Mouse (Mus musculus) midbrain, embryonic 15.5 days (tissue): Measurements from ENCODE around the gene Cenpt. TPM values are rescaled to one million over a fixed set of nuclear protein-coding genes. Genes with fewer than 3 reads are reported as not detected.
A peak's percentile ranks its signal among the peaks of the same experiment; 100 is the strongest.

Experiments
- ATAC-seq: fragments of 200-750 bp; cut with Nextera tagmentation; replicated peaks from 2 replicates; pipeline ENCODE4 v1.8.0; 2017; ENCODE audit warnings: moderate TSS enrichment
- H3K27ac ChIP-seq: fragments of 300-500 bp; sonication (generic); 2 replicates; pipeline ENCODE4 v1.5.1; 2015; ENCODE audit warnings: mild to moderate bottlenecking, inconsistent platforms
- H3K27me3 ChIP-seq: fragments of 300-500 bp; sonication (generic); replicated peaks from 2 replicates; pipeline ENCODE4 v1.6.1; 2015; ENCODE audit warnings: inconsistent platforms
- H3K36me3 ChIP-seq: fragments of 300-500 bp; sonication (generic); replicated peaks from 2 replicates; pipeline ENCODE4 v1.6.1; 2015; ENCODE audit warnings: inconsistent platforms
- H3K4me1 ChIP-seq: fragments of 300-500 bp; sonication (generic); 2 replicates; pipeline ENCODE4 v1.6.1; 2015; ENCODE audit warnings: inconsistent platforms
- H3K4me2 ChIP-seq: fragments of 300-500 bp; sonication (generic); 2 replicates; pipeline ENCODE4 v1.6.1; 2015; ENCODE audit warnings: inconsistent platforms, mild to moderate bottlenecking, moderate library complexity
- H3K4me3 ChIP-seq: fragments of 300-500 bp; sonication (generic); 2 replicates; pipeline ENCODE4 v1.5.1; 2015; ENCODE audit warnings: mild to moderate bottlenecking, inconsistent platforms
- H3K9ac ChIP-seq: fragments of 300-500 bp; sonication (generic); 2 replicates; pipeline ENCODE4 v1.6.1; 2015; ENCODE audit warnings: mild to moderate bottlenecking, inconsistent platforms
- H3K9me3 ChIP-seq: fragments of 300-500 bp; sonication (generic); 2 replicates; pipeline ENCODE4 v1.6.1; 2016; ENCODE audit warnings: inconsistent platforms
- WGBS: fragments of 180-500 bp; shearing (Covaris S2); methylation state at CpG from one replicate; pipeline ENCODE4 v1.1.7; 2015; ENCODE audit warnings: mixed read lengths; 5-methylcytosine and 5-hydroxymethylcytosine counted together
- polyA plus RNA-seq: library from polyadenylated mRNA; unstranded; fragments of >200 nt; fragmentation: Nextera tagmentation; extraction: Ambion mirVana; gene quantifications from 2 replicates; pipeline ENCODE4 v1.2.1, GENCODE M21; 2015

Gene Cenpt
- 55.2 and 58.7 TPM in 2 replicates for polyA plus RNA-seq

DNA sequence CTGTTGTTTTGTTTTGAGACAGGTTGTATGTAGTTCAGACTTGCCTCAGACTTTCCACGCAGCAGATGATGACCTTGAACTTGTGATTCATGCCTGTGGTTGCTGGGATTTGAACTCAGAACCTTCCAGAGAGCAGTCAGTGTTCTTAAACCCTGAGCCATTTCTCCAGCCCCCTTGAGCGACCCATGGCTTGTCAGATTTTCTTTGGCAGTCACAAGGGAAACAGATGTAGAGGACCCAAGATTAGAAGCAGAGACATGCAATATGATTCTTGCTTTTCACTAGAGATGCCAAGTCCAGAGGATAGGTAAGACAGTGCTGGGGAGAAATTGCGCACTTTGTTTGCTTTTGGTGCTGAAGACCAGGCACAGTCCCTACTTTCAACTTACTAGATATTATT lies at the start of gene Cenpt:
TSS of gene Cenpt (minus strand) at position 101 of the 400 bp plus-strand sequence.
- Histone ChIP-seq H3K27me3 (no peaks in the 10 kb centered on the region), H3K9ac (no peak within 1 kb of the TSS), H3K4me1 (peaks cover 37% of the 10 kb centered on the region), H3K27ac (no peak within 1 kb of the TSS), H3K4me3 (peak within 1 kb of the TSS; percentile 70), H3K36me3 (peaks cover 6% of the 10 kb centered on the region; the same call in 1 of the 2 replicates), H3K9me3 (no peaks in the 10 kb centered on the region), H3K4me2 (peak within 1 kb of the TSS; percentile 76; the same call in 1 of the 2 replicates)
- ATAC-seq: no peak
- WGBS: 96% methylated on average over 3 of the region's 3 CpGs

DNA sequence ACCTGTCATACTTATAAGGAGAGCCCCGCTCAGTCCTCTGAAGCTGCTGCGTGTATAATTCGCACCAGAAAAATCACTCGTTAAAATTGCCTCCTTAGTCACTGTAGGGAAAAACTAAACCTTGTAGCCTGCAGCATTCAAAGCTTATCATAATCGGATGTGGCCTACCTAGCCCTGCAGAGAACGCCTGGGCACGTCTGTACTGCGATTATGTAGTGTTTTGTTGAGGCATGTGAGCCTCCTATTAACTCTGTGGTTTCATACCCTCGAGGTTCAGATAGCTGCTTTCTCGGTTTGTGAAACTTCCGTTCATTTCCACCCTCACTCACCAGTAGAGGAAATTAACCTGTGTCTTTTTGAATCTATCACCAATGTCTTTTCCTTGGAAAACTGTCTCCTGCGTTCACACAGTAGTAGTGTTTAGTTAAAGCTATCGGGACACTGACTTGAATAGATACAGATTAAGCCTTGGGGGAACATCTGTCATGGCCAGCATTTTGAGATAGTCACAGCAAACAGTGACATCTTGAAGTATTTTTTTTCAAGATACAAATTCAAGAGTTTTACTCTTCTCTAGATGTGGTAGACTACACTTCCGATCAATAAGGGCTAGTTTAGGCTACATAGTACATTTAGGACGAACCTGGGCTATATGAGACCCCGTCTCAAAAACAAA lies 48.0 kb upstream of the Cenpt start:
- H3K4me3 ChIP-seq: peak overlapping the region; percentile 90
- ATAC-seq: peak; percentile 3; the same call in 1 of the 2 replicates
- WGBS: 37% methylated on average over 16 of the region's 16 CpGs
- peaks cover 10% of the 10 kb centered on the region for H3K4me1 ChIP-seq
- no peaks in the 10 kb centered on the region for H3K9me3 ChIP-seq
- H3K36me3 ChIP-seq: no peaks in the 10 kb centered on the region
- H3K4me2 ChIP-seq: peak overlapping the region; percentile 72
- H3K27me3 ChIP-seq: no peaks in the 10 kb centered on the region
- peak overlapping the region; percentile 83 for H3K9ac ChIP-seq
- H3K27ac ChIP-seq: peak overlapping the region; percentile 89

DNA sequence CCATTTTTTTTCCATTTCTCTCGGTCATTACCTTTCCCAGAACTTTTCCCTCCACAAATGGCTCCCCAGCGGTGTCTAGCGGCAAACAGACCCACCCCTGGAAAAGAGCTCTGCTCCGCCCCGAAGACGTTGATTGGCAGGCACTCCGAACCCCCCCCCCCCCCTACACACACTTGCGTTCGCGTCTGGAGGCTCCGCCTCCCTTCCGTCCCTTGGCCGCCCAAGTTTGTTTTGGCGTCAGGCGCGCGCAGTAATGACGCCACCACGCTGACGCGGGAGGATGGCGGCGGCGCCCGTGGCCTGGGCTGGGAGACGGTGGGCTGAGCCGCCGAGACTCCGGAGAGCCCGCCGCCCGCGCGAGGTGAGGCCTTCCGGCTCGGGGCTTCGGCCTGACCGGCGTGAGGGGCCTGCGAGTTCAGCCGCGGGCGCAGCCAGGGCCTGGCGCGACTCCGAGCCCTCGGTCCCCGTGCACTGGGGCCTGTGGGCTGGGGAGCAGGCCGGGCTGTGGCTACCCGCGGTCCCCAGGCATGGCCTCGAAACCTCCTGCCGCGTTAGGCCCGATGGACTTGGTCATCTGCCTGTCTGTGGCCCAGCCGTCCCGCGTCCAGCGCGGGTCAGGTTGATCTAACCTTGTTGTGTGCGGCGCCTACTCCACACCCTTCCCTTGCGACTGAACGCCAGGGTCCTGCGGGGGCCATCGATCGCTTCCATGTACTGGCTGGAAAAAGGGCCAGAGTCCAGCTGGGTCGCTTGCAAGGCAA lies 47.3 kb upstream of the Cenpt start, which contains the start of gene Pskh1:
TSS of gene Pskh1 (plus strand) at position 262 of the 761 bp plus-strand sequence.
- H3K4me3 ChIP-seq: peak within 1 kb of the TSS; percentile 90
- peak within 1 kb of the TSS; percentile 89 for H3K27ac ChIP-seq
- peak within 1 kb of the TSS; percentile 83 for H3K9ac ChIP-seq
- under 1% methylated on average over 67 of the region's 68 CpGs for WGBS
- H3K4me1 ChIP-seq: peaks cover 10% of the 10 kb centered on the region
- H3K36me3 ChIP-seq: no peaks in the 10 kb centered on the region
- ATAC-seq: peak; percentile 95
- peak within 1 kb of the TSS; percentile 72 for H3K4me2 ChIP-seq
- H3K9me3 ChIP-seq: no peaks in the 10 kb centered on the region
- H3K27me3 ChIP-seq: no peaks in the 10 kb centered on the region

DNA sequence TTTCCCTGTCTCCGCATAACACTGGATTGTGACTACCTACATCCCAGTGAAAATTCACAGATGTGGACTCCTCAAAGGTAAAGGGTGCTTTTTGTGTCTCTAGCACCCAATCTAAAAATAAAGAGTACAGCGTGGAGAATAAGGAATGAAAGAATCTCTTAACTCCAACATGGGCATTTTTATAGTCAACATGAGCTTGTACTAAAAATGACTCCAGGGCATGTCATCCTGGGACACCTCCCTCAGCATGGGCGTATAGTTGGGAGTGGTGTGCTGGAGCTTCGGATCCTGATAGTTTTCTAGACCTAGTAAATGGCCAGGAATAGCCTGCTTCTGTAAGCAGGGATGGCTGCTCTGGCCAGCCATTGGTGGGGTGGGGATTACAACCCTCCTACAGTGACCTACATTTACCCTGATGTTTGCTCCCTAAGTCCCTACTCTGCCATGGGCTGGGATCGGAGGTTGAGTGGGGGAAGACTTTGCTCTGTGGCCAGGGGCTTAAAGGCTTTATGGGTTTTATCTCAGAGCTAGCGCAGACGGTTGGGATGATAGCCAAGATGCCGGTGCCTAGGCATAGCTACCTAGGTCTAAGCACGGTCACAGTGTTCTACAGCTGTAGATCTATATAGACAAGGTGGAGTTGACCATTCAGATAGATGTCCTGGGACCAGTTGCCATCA lies 44.9 kb upstream of the Cenpt start:
- 82% methylated on average over 9 of the region's 9 CpGs for WGBS
- H3K4me3 ChIP-seq: no peak overlapping the region
- no peak overlapping the region for H3K27ac ChIP-seq
- H3K4me1 ChIP-seq: peaks cover 16% of the 10 kb centered on the region
- peaks cover 3% of the 10 kb centered on the region; the same call in 1 of the 2 replicates for H3K36me3 ChIP-seq
- no peaks in the 10 kb centered on the region for H3K9me3 ChIP-seq
- H3K27me3 ChIP-seq: no peaks in the 10 kb centered on the region
- ATAC-seq: no peak
- no peak overlapping the region for H3K4me2 ChIP-seq
- H3K9ac ChIP-seq: no peak overlapping the region

DNA sequence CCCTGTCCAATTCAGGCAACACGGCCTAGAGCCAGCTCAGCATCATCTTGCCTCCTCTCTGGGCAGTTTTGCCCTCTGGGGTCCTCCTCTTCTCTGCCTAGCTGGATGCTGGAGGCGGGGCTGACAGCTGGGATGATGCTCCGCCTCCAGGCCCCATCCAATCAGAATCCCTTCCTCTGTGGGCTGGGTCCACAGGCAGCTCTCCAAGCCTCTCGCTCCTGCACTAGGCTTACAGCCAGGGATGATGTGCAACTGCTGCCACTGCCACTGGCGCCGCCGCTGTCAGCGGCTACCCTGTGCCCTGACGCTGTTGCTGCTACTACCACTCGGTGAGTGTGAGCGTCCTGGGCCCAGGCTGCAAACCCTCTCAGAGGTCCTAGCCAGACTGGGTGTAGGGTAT lies 40.3 kb upstream of the Cenpt start, which contains the start of gene Nrn1l:
TSS of gene Nrn1l (plus strand) at position 229 of the 400 bp plus-strand sequence.
- Histone ChIP-seq H3K4me3 (no peak within 1 kb of the TSS), H3K36me3 (peaks cover 44% of the 10 kb centered on the region), H3K9me3 (no peaks in the 10 kb centered on the region), H3K27ac (peak within 1 kb of the TSS; percentile 36; the same call in 1 of the 2 replicates), H3K9ac (no peak within 1 kb of the TSS; the same call in 1 of the 2 replicates), H3K27me3 (no peaks in the 10 kb centered on the region), H3K4me2 (peak within 1 kb of the TSS; percentile 19; the same call in 1 of the 2 replicates), H3K4me1 (peaks cover 6% of the 10 kb centered on the region; the same call in 1 of the 2 replicates)
- 6% methylated on average over 11 of the region's 11 CpGs for WGBS
- peak; percentile 89 for ATAC-seq

DNA sequence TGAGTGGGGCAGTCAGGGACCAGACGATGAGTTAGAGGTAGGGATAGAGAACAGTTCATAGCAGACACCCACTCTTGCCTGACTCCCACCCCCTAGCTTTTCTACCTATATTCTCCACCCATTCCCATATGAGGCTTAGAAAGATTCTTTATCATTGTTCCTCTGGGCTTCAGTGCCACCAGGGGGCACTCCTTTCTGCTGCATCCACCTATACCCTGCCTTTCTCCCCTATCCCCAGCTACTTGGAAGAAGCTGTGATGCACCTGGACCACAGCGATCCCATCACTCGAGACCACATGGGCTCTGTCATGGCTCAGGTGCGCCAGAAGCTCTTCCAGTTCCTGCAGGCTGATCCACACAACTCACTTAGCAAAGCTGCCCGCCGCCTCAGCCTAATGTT lies 39.4 kb upstream of the Cenpt start:
- Histone ChIP-seq H3K27ac (no peak overlapping the region), H3K36me3 (peaks cover 50% of the 10 kb centered on the region), H3K4me2 (no peak overlapping the region), H3K9me3 (no peaks in the 10 kb centered on the region), H3K4me1 (peaks cover 6% of the 10 kb centered on the region; the same call in 1 of the 2 replicates), H3K4me3 (no peak overlapping the region), H3K9ac (no peak overlapping the region), H3K27me3 (no peaks in the 10 kb centered on the region)
- 89% methylated on average over 6 of the region's 6 CpGs for WGBS
- ATAC-seq: no peak

DNA sequence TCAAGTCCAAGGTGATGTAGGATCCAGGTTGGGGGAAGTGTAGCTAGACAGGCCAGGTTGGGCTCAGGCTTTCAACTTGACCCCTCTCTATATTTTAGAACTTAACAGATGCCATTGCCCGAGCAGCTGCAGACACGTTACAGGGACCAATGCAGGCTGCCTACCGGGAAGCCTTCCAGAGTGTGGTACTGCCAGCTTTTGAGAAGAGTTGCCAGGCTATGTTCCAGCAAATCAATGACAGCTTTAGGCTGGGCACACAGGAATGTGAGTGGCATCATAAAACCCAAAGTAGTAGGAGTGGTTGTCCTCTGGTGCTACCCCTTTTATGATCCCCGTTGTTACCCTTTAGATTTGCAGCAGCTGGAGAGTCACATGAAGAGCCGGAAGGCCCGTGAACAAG lies 37.8 kb upstream of the Cenpt start:
- no peak overlapping the region for H3K4me2 ChIP-seq
- no peak overlapping the region for H3K27ac ChIP-seq
- H3K9ac ChIP-seq: no peak overlapping the region
- H3K27me3 ChIP-seq: no peaks in the 10 kb centered on the region
- peaks cover 6% of the 10 kb centered on the region; the same call in 1 of the 2 replicates for H3K4me1 ChIP-seq
- H3K36me3 ChIP-seq: peaks cover 64% of the 10 kb centered on the region
- H3K4me3 ChIP-seq: no peak overlapping the region
- WGBS: 90% methylated on average over 6 of the region's 6 CpGs
- no peak for ATAC-seq
- H3K9me3 ChIP-seq: no peaks in the 10 kb centered on the region

DNA sequence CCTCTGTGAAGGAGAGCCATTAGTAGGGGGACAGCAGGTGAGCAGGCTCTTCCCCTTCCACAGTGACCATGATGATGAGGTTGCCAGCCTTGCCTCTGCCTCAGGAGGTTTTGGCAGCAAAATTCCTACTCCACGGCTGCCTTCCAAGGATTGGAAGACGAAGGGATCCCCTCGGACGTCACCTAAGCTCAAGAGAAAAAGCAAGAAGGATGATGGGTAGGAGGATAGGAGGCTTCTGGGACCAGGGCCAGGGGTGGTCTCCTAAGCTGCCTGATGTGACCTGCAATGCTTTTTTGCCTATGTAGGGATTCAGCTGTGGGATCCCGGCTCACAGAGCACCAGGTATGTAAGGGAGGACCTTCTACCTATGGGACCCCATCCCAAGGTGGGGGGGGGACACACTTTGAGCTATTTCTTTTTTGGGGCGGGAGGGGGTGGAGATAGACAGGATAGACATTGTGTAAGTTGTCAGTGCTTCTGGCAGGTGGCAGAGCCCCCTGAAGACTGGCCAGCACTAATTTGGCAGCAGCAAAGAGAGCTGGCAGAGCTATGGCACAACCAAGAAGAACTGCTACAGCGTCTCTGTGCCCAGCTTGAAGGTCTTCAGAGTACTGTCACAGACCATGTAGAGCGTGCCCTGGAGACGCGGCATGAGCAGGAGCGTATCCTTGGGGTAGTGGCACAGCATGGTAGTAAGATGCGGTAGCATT lies 36.8 kb upstream of the Cenpt start:
- no peak overlapping the region for H3K4me3 ChIP-seq
- no peak for ATAC-seq
- H3K36me3 ChIP-seq: peaks cover 74% of the 10 kb centered on the region
- H3K27me3 ChIP-seq: no peaks in the 10 kb centered on the region
- no peak overlapping the region for H3K4me2 ChIP-seq
- peaks cover 6% of the 10 kb centered on the region; the same call in 1 of the 2 replicates for H3K4me1 ChIP-seq
- H3K9me3 ChIP-seq: no peaks in the 10 kb centered on the region
- H3K27ac ChIP-seq: no peak overlapping the region
- H3K9ac ChIP-seq: no peak overlapping the region
- WGBS: 92% methylated on average over 12 of the region's 12 CpGs

DNA sequence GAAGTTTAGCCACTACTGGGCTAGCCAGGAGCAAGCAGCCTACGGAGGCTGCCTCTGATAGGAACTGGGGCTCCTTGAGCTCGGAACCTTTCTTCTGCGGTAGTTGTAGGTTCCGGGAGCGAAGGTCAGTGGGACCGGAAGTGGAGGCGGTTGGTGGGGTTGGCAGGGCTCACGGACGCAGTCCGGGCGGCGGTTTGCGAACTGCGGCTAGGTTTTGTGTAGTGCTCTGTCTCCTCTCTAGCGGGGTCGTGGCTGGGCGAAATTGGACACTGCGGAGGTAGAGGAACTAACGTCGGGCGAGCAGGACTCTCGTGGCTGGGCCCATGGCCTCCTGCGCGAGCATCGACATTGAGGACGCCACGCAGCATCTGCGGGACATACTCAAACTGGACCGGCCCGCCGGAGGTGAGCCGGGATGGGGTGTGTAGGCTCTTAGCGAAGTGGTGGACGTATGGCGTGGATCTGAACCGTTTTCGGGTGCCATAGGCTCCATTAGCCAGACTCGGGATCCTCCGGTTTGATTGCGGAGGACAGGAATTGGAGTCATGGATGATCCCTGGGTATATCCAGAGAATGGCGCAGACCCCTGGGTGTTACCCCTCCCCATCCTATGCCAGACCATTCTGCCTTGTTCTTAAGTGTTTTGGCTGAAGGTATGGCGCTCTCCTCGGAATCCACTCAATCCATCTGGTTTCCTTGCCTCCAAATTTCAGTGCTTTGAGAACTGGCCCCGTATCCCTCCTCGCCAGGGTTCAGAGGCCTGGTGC lies 27.9 kb upstream of the Cenpt start, which contains the start of gene Edc4:
TSS of gene Edc4 (plus strand) at position 128 of the 767 bp plus-strand sequence.
- H3K27ac ChIP-seq: peak within 1 kb of the TSS; percentile 40; the same call in 1 of the 2 replicates
- H3K9me3 ChIP-seq: no peaks in the 10 kb centered on the region
- 1% methylated on average over 45 of the region's 45 CpGs for WGBS
- H3K27me3 ChIP-seq: no peaks in the 10 kb centered on the region
- peak; percentile 91 for ATAC-seq
- peak within 1 kb of the TSS; percentile 82 for H3K4me2 ChIP-seq
- peak within 1 kb of the TSS; percentile 93 for H3K4me3 ChIP-seq
- peaks cover 34% of the 10 kb centered on the region for H3K4me1 ChIP-seq
- H3K9ac ChIP-seq: peak within 1 kb of the TSS; percentile 74
- H3K36me3 ChIP-seq: peaks cover 47% of the 10 kb centered on the region

DNA sequence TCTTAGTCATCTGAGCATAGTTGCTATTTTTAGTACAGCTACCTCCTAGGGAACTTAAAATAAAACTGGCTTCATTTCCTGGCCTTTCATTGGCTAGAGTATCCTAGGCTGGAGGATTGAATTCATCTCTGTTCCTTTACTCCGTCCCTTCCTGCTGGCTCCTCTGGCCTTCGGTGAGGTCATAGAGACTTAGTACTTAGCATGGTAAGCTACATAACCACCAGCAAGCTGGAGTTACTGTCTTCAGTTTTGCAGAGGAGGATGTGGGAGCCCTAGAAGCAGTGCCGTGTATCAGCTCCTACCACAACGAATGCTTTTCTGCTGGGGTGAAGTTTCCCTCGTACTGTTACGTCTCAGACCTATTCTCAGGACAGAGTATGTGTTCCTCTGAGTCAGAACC lies 21.2 kb upstream of the Cenpt start:
- no peaks in the 10 kb centered on the region for H3K4me1 ChIP-seq
- H3K27ac ChIP-seq: no peak overlapping the region
- H3K9ac ChIP-seq: no peak overlapping the region
- peaks cover 31% of the 10 kb centered on the region for H3K36me3 ChIP-seq
- H3K27me3 ChIP-seq: no peaks in the 10 kb centered on the region
- ATAC-seq: no peak
- 85% methylated on average over 6 of the region's 6 CpGs for WGBS
- no peak overlapping the region for H3K4me3 ChIP-seq
- H3K9me3 ChIP-seq: no peaks in the 10 kb centered on the region
- H3K4me2 ChIP-seq: no peak overlapping the region
